Mouse (Mus musculus) testis, adult 2 months (tissue): ENCODE measurements at regions not wholly inside any gene's neighbourhood (a gene's known extent, or its start where the extent isn't known, plus 50 kb on each side); places are given as distances from the start of the nearest gene placed in this dataset.

ENCODE experiments used
- CTCF ChIP-seq: fragments of 200-500 bp; IDR thresholded peaks from 2 replicates; pipeline ENCODE4 v1.5.1; 2012; ENCODE audit warnings: low read depth, mild to moderate bottlenecking, inconsistent platforms, low read length, moderate library complexity; ENCODE audit not compliant: control insufficient read depth, insufficient read depth, insufficient replicate concordance
- POLR2A ChIP-seq: fragments of 200-500 bp; IDR thresholded peaks from 2 replicates; pipeline ENCODE4 v1.6.1; 2012; ENCODE audit warnings: low read depth, mild to moderate bottlenecking, inconsistent platforms, low read length, moderate library complexity; ENCODE audit not compliant: control insufficient read depth

GRCm38 (mm10) chr14:25153573-25153972, 305.4 kb upstream of the Zmiz1 start:
- TF ChIP-seq POLR2A (no peak), CTCF (no peak)
